Mouse (Mus musculus): ENCODE data around the gene Gm45799. TPM values are rescaled to one million over a fixed set of nuclear protein-coding genes. Genes with fewer than 3 reads are reported as not detected.

The Gm45799 gene
- polyA plus RNA-seq, 1 experiment from 2014 or later: 38.5 TPM

DNA sequence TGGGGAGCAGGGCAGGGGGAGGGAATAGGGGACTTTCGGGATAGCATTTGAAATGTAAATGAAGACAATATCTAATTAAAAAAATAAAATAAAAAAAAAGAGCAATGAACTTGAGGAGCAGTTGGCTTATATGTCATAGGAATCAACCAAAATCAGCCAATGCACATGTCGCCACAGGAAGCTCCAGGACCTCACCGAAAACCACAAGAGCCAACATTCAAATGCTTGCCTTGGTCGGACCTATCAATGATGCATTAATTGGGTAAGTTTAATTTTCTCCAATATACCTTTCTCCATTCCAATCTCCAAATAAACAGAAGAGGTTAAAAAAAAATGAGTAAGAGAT is 86.6 kb downstream of the Gm45799 start:
- Histone ChIP-seq H3K9ac (ENCODE audit: low read depth, low read length) (no peak overlapping the region), H3K27me3 (replicated peaks; ENCODE audit: control insufficient read depth, insufficient read depth, low read length) (no peaks in the 10 kb centered on the region), H3K4me3 (ENCODE audit: low read depth, low read length) (no peak overlapping the region), H3K4me1 (ENCODE audit: control insufficient read depth, insufficient read depth, low read length) (no peaks in the 10 kb centered on the region), H3K27ac (replicated peaks; ENCODE audit: low read depth, low read length) (no peak overlapping the region; the same call in 1 of the 2 replicates), H3K4me2 (ENCODE audit: low read depth, low read length) (no peak overlapping the region), H3K9me3 (ENCODE audit: control insufficient read depth, low read length) (no peaks in the 10 kb centered on the region), H3K36me3 (ENCODE audit: control insufficient read depth, insufficient read depth, low read length) (peaks cover 21% of the 10 kb centered on the region)
- ATAC-seq (ENCODE audit: low read depth) (no peak), DNase-seq (ENCODE audit: low spot score) (no peak)
- WGBS: 93% methylated on average over 4 of the region's 4 CpGs

DNA sequence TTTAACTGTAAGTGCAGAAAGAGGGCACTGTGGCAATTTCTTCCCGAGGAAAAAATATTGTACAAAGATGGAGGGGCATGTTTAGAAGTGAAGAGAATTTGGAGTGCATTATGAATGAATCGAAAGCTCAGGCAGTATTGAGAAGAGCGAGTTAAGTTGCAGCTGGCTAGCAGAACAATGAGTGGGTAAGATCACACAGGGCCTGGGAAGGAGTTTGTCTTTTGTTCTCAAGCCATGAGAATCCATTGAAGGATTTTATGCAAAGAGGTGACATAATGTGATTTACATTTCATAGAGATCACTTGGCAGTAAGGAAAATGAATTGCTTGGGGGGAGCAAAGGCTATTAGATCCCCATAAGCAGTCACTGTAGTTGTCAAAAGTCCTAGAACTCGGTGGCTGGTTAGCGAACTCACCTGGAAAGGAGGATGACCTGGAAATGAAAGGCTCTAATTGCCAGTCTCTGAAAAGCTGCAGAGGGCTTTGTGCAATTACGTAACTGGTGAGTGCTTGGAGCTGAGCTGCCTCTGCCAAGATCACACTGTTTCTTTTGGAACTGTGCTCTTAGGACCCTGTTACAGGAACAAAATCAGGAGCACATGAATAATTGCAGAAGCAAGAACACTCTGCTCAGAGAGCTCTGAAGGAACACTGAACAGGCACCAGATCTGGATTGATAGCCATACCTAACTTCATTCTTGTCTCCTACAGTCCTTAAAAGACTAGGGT is 88.5 kb downstream of the Gm45799 start:
- Histone ChIP-seq H3K36me3 (ENCODE audit: control insufficient read depth, insufficient read depth, low read length) (peaks cover 40% of the 10 kb centered on the region), H3K4me1 (ENCODE audit: control insufficient read depth, insufficient read depth, low read length) (no peaks in the 10 kb centered on the region), H3K9ac (ENCODE audit: low read depth, low read length) (no peak overlapping the region), H3K4me3 (ENCODE audit: low read depth, low read length) (no peak overlapping the region), H3K27me3 (replicated peaks; ENCODE audit: control insufficient read depth, insufficient read depth, low read length) (no peaks in the 10 kb centered on the region), H3K9me3 (ENCODE audit: control insufficient read depth, low read length) (no peaks in the 10 kb centered on the region), H3K4me2 (ENCODE audit: low read depth, low read length) (no peak overlapping the region), H3K27ac (replicated peaks; ENCODE audit: low read depth, low read length) (0 out of 2 replicates have a peak overlapping the region, but pooled peaks have one; percentile 6)
- ATAC-seq (ENCODE audit: low read depth): peak; percentile 38; the same call in 1 of the 2 replicates
- WGBS: 77% methylated on average over 6 of the region's 6 CpGs
- no peak for DNase-seq (ENCODE audit: low spot score)

GRCm38 (mm10) chr7:105733836-105734235 is 93.5 kb downstream of the Gm45799 start:
- WGBS: 93% methylated on average over 11 of the region's 11 CpGs
- no peak overlapping the region for H3K9ac ChIP-seq (ENCODE audit: low read depth, low read length)
- ATAC-seq (ENCODE audit: low read depth): no peak

More at GRCm38 (mm10) chr7:105733836-105734235, 93.5 kb downstream of the Gm45799 start:
- H3K4me1 ChIP-seq (ENCODE audit: control insufficient read depth, insufficient read depth, low read length): peaks cover 13% of the 10 kb centered on the region
- H3K4me3 ChIP-seq (ENCODE audit: low read depth, low read length): no peak overlapping the region
- no peak overlapping the region for H3K4me2 ChIP-seq (ENCODE audit: low read depth, low read length)
- peaks cover 49% of the 10 kb centered on the region for H3K36me3 ChIP-seq (ENCODE audit: control insufficient read depth, insufficient read depth, low read length)
- H3K9me3 ChIP-seq (ENCODE audit: control insufficient read depth, low read length): no peaks in the 10 kb centered on the region
- no peak for DNase-seq (ENCODE audit: low spot score)
- no peaks in the 10 kb centered on the region for H3K27me3 ChIP-seq (replicated peaks; ENCODE audit: control insufficient read depth, insufficient read depth, low read length)
- no peak overlapping the region for H3K27ac ChIP-seq (replicated peaks; ENCODE audit: low read depth, low read length)

Other genes with a start within 250 kb of the Gm45799 start
- gene Fam160a2, start 240.5 kb upstream of the Gm45799 start, polyA plus RNA-seq (2014; fragmentation: Nextera tagmentation; extraction: Ambion mirVana): 37.6 and 39.0 TPM in 2 replicates
- 0.10 and 0.36 TPM in 2 replicates for gene Cnga4, start 236.0 kb upstream of the Gm45799 start, polyA plus RNA-seq (2014; fragmentation: Nextera tagmentation; extraction: Ambion mirVana)
- 0.10 and 0.22 TPM in 2 replicates for gene Cckbr, start 214.8 kb upstream of the Gm45799 start, polyA plus RNA-seq (2014; fragmentation: Nextera tagmentation; extraction: Ambion mirVana)
- gene Cavin3, start 158.3 kb upstream of the Gm45799 start, polyA plus RNA-seq (2014; fragmentation: Nextera tagmentation; extraction: Ambion mirVana): 120 and 137 TPM in 2 replicates
- 51.8 and 54.6 TPM in 2 replicates for gene Smpd1, start 86.2 kb upstream of the Gm45799 start, polyA plus RNA-seq (2014; fragmentation: Nextera tagmentation; extraction: Ambion mirVana)
- gene Apbb1, start 58.9 kb upstream of the Gm45799 start, polyA plus RNA-seq (2014; fragmentation: Nextera tagmentation; extraction: Ambion mirVana): 45.6 and 48.2 TPM in 2 replicates
- 0.38 and 0.40 TPM in 2 replicates for gene Hpx, start 40.4 kb upstream of the Gm45799 start, polyA plus RNA-seq (2014; fragmentation: Nextera tagmentation; extraction: Ambion mirVana)
- gene Trim3, start 7.0 kb upstream of the Gm45799 start, polyA plus RNA-seq (2014; fragmentation: Nextera tagmentation; extraction: Ambion mirVana): 31.2 and 32.8 TPM in 2 replicates
- gene Timm10b, start 496 bp upstream of the Gm45799 start, polyA plus RNA-seq (2014; fragmentation: Nextera tagmentation; extraction: Ambion mirVana): 183 and 216 TPM in 2 replicates
- gene Arfip2, start 136 bp upstream of the Gm45799 start, polyA plus RNA-seq (2014; fragmentation: Nextera tagmentation; extraction: Ambion mirVana): 100 and 103 TPM in 2 replicates
- 0.45 and 2.3 TPM in 2 replicates for gene Dnhd1, start 10.3 kb downstream of the Gm45799 start, polyA plus RNA-seq (2014; fragmentation: Nextera tagmentation; extraction: Ambion mirVana)
- gene Ilk, start 96.0 kb downstream of the Gm45799 start, polyA plus RNA-seq (2014; fragmentation: Nextera tagmentation; extraction: Ambion mirVana): 418 and 440 TPM in 2 replicates
- gene Rrp8, start 96.8 kb downstream of the Gm45799 start, polyA plus RNA-seq (2014; fragmentation: Nextera tagmentation; extraction: Ambion mirVana): 30.9 and 31.2 TPM in 2 replicates
- gene Taf10, start 103.8 kb downstream of the Gm45799 start, polyA plus RNA-seq (2014; fragmentation: Nextera tagmentation; extraction: Ambion mirVana): 163 and 166 TPM in 2 replicates
- 79.6 and 80.6 TPM in 2 replicates for gene Tpp1, start 111.7 kb downstream of the Gm45799 start, polyA plus RNA-seq (2014; fragmentation: Nextera tagmentation; extraction: Ambion mirVana)
- gene Dchs1, start 147.1 kb downstream of the Gm45799 start, polyA plus RNA-seq (2014; fragmentation: Nextera tagmentation; extraction: Ambion mirVana): 21.2 and 24.1 TPM in 2 replicates
- gene Mrpl17, start 170.5 kb downstream of the Gm45799 start, polyA plus RNA-seq (2014; fragmentation: Nextera tagmentation; extraction: Ambion mirVana): 333 and 347 TPM in 2 replicates

Data from embryonic facial prominence, embryonic 14.5 days (tissue).